Mouse (Mus musculus): ENCODE measurements around the gene Hmcn2. TPM values are rescaled to one million over a fixed set of nuclear protein-coding genes. Genes with fewer than 3 reads are reported as not detected.
A peak's percentile ranks its signal among the peaks of the same experiment; 100 is the strongest.

Gene Hmcn2
- polyA plus RNA-seq, 1 experiment from 2014 or later, result 5.6 TPM

DNA sequence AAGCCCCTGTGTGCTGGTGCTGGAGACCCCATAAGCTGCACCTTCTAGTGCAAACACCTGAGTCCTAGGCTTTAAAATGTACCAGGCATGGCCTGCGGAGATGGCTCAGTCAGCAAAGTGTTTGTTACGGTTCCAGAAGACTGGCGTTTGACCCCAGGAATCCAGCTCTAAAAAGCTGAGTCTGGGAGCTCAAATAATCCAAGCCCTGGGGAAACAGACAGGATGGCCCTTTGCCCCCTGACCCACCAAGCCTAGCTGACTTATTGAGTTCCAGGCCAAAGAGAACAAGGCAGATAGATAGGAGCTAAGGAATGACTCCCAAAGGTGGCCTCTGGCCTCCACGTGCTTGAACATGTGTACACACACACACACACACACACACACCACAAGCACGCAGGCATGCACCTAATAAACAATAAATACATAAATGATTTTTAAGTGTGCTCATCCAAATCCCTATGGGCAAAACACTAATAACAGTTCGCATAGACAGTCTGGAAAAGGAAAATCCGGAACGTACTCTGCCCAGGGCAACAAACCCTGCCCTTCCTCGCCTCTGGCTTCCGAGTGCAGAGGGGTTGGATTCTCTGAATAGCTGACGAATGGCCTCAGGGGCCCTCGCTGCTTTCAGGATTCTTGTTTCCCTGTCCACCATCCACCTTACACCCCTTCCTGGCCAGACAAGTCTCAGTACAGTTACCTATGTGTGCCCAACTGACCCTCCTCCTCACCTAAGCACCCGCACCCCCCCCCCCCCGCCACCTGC, 123.4 kb downstream of the Hmcn2 start:
- 62% methylated on average over 14 of the region's 14 CpGs for WGBS
- Histone ChIP-seq H3K27me3 (ENCODE audit: control insufficient read depth, insufficient read depth, low read length) (no peaks in the 10 kb centered on the region), H3K9ac (ENCODE audit: low read length) (no peak overlapping the region), H3K27ac (ENCODE audit: low read length) (no peak overlapping the region), H3K4me3 (replicated peaks; ENCODE audit: low read length) (no peak overlapping the region), H3K4me2 (ENCODE audit: low read depth, low read length) (no peak overlapping the region), H3K36me3 (ENCODE audit: control insufficient read depth, insufficient read depth, low read length) (no peaks in the 10 kb centered on the region), H3K4me1 (ENCODE audit: control insufficient read depth, insufficient read depth, low read length) (no peaks in the 10 kb centered on the region), H3K9me3 (replicated peaks; ENCODE audit: control insufficient read depth, low read length) (no peaks in the 10 kb centered on the region)
- ATAC-seq (ENCODE audit: insufficient read depth, low FRiP score), result no peak

DNA sequence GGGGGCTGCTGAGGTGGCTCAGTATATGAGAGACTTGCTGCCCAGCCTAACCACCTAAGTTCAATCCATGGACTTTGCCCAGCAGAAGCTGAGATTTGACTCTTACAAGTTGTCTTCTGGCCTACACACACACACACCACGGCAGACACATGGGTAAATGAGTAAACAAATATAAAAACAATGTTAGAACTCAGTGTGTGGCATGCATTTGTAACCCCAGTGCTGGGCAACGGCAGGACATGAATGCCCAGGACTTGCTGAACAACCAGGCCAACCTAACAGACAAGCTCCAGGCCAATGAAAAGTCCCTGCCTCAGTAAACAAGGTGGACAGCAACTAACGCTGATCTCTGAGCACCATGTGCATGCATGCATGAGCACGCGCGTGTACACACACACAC, 125.4 kb downstream of the Hmcn2 start:
- Histone ChIP-seq H3K9me3 (replicated peaks; ENCODE audit: control insufficient read depth, low read length) (no peaks in the 10 kb centered on the region), H3K27ac (ENCODE audit: low read length) (no peak overlapping the region), H3K27me3 (ENCODE audit: control insufficient read depth, insufficient read depth, low read length) (no peaks in the 10 kb centered on the region), H3K36me3 (ENCODE audit: control insufficient read depth, insufficient read depth, low read length) (no peaks in the 10 kb centered on the region), H3K4me2 (ENCODE audit: low read depth, low read length) (no peak overlapping the region), H3K4me3 (replicated peaks; ENCODE audit: low read length) (no peak overlapping the region), H3K4me1 (ENCODE audit: control insufficient read depth, insufficient read depth, low read length) (no peaks in the 10 kb centered on the region), H3K9ac (ENCODE audit: low read length) (no peak overlapping the region)
- no peak for ATAC-seq (ENCODE audit: insufficient read depth, low FRiP score)
- 78% methylated on average over 6 of the region's 6 CpGs for WGBS

DNA sequence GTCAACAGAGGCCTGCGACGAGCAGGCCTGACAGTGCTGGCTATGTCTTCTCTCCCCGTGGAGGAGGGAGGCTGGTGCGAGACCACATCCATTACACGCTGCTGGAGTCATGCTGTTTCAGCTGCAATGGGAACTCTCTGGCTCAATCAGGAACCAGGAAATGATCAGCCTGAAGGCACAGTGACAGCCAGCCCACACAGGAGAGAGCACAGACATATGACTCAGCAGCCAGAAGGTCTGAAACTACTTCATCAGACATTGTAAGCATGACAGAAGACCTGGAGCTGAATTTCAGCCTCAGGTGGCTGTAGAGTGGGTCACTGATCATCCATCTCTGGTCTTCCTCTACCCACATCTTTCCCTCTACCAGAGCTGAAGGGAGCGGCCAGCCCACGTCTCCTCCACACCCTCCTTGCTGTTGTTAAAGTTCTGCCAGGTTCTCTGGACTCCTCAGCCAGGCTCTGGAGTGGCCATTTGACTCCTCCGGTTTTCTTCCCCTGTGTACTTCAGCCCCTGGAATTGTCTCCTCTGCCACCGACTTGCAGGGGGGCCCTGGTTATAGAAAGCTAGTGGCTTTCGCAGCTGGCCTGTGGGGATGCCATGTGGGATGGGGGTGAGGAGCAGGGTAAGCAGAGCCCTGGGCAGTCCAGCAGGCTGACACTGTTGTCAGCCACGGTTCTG, 128.4 kb downstream of the Hmcn2 start:
- ATAC-seq (ENCODE audit: insufficient read depth, low FRiP score), result peak; percentile 68
- H3K4me1 ChIP-seq (ENCODE audit: control insufficient read depth, insufficient read depth, low read length), result no peaks in the 10 kb centered on the region
- H3K27ac ChIP-seq (ENCODE audit: low read length), result no peak overlapping the region
- H3K27me3 ChIP-seq (ENCODE audit: control insufficient read depth, insufficient read depth, low read length), result no peaks in the 10 kb centered on the region
- no peak overlapping the region for H3K9ac ChIP-seq (ENCODE audit: low read length)
- H3K36me3 ChIP-seq (ENCODE audit: control insufficient read depth, insufficient read depth, low read length), result no peaks in the 10 kb centered on the region
- H3K4me3 ChIP-seq (replicated peaks; ENCODE audit: low read length), result no peak overlapping the region
- 57% methylated on average over 11 of the region's 11 CpGs for WGBS
- H3K9me3 ChIP-seq (replicated peaks; ENCODE audit: control insufficient read depth, low read length), result no peaks in the 10 kb centered on the region
- H3K4me2 ChIP-seq (ENCODE audit: low read depth, low read length), result no peak overlapping the region

GRCm38 (mm10) chr2:31446036-31446435, 131.8 kb downstream of the Hmcn2 start:
- H3K4me3 ChIP-seq (replicated peaks; ENCODE audit: low read length), result no peak overlapping the region
- H3K9ac ChIP-seq (ENCODE audit: low read length), result no peak overlapping the region
- H3K4me2 ChIP-seq (ENCODE audit: low read depth, low read length), result no peak overlapping the region
- peaks cover 17% of the 10 kb centered on the region for H3K4me1 ChIP-seq (ENCODE audit: control insufficient read depth, insufficient read depth, low read length)
- H3K9me3 ChIP-seq (replicated peaks; ENCODE audit: control insufficient read depth, low read length), result no peaks in the 10 kb centered on the region
- ATAC-seq (ENCODE audit: insufficient read depth, low FRiP score), result no peak
- WGBS, result 78% methylated on average over 4 of the region's 4 CpGs
- no peak overlapping the region for H3K27ac ChIP-seq (ENCODE audit: low read length)
- no peaks in the 10 kb centered on the region for H3K27me3 ChIP-seq (ENCODE audit: control insufficient read depth, insufficient read depth, low read length)
- no peaks in the 10 kb centered on the region for H3K36me3 ChIP-seq (ENCODE audit: control insufficient read depth, insufficient read depth, low read length)

DNA sequence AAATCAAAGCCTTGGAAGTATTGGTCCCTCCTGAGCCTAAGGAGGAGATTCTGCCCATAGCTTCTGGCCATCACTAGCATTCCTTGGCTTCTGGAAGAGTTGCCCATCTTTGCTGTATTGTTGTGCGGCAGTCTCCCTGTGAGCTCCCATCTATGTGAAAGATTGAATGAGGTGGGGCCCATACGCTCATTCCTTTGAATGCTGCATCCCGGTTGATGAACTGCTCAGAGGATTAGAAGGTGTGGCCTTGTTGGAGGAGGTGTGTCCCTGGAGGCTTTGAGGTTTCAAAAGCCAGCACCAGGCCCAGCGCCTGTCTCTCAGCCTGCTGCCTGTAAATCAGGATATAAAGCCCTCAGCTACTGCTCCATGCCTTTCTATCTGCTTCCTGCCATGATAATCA, 132.2 kb downstream of the Hmcn2 start:
- no peak overlapping the region for H3K9ac ChIP-seq (ENCODE audit: low read length)
- H3K4me1 ChIP-seq (ENCODE audit: control insufficient read depth, insufficient read depth, low read length), result peaks cover 19% of the 10 kb centered on the region
- no peak overlapping the region for H3K27ac ChIP-seq (ENCODE audit: low read length)
- no peaks in the 10 kb centered on the region for H3K27me3 ChIP-seq (ENCODE audit: control insufficient read depth, insufficient read depth, low read length)
- H3K9me3 ChIP-seq (replicated peaks; ENCODE audit: control insufficient read depth, low read length), result no peaks in the 10 kb centered on the region
- H3K4me2 ChIP-seq (ENCODE audit: low read depth, low read length), result no peak overlapping the region
- 60% methylated on average over 4 of the region's 4 CpGs for WGBS
- no peak overlapping the region for H3K4me3 ChIP-seq (replicated peaks; ENCODE audit: low read length)
- H3K36me3 ChIP-seq (ENCODE audit: control insufficient read depth, insufficient read depth, low read length), result no peaks in the 10 kb centered on the region
- ATAC-seq (ENCODE audit: insufficient read depth, low FRiP score), result no peak

- no peak overlapping the region for H3K27ac ChIP-seq (ENCODE audit: low read length)
- H3K9ac ChIP-seq (ENCODE audit: low read length), result no peak overlapping the region
- no peaks in the 10 kb centered on the region for H3K36me3 ChIP-seq (ENCODE audit: control insufficient read depth, insufficient read depth, low read length)
- H3K4me1 ChIP-seq (ENCODE audit: control insufficient read depth, insufficient read depth, low read length), result peaks cover 25% of the 10 kb centered on the region
- 69% methylated on average over 2 of the region's 2 CpGs for WGBS
- no peak overlapping the region for H3K4me2 ChIP-seq (ENCODE audit: low read depth, low read length)
- no peaks in the 10 kb centered on the region for H3K27me3 ChIP-seq (ENCODE audit: control insufficient read depth, insufficient read depth, low read length)
- no peak overlapping the region for H3K4me3 ChIP-seq (replicated peaks; ENCODE audit: low read length)
- no peak for ATAC-seq (ENCODE audit: insufficient read depth, low FRiP score)
- H3K9me3 ChIP-seq (replicated peaks; ENCODE audit: control insufficient read depth, low read length), result no peaks in the 10 kb centered on the region
Measured at GRCm38 (mm10) chr2:31447536-31447935, 133.3 kb downstream of the Hmcn2 start.

DNA sequence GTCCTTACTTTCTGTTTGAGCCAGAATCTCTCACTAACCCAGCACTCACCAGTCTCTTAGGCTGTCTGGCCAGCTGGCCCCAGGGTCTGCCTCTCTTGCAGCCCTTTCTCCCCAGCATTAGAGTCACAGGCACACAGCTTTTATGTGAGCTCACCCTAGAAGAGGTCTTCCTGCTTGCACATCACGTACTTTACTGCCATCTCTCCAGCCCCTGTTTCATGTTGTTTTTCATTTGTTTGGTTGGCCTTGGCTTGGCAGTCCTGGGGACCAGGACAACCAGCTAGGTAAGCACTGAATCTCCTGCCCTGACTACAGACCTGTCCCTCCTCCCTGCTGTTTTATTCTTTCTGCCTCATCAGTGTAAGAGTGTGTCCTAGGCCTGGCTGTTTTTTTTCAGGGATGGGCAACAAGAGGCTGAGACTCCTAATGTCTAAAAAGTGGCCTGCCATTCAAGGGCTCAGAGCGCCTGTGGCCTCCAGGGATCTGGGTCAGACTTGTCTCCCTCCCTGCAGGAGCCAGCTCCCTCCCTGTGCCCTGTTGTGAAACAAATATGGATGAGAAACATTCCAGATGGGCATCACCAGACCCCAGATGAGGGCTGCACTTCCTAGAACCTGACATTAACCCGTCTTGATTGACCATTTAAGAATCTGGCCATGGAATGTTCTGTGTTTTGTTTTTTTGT, 134.7 kb downstream of the Hmcn2 start:
- H3K27me3 ChIP-seq (ENCODE audit: control insufficient read depth, insufficient read depth, low read length), result no peaks in the 10 kb centered on the region
- 53% methylated on average over 3 of the region's 3 CpGs for WGBS

DNA sequence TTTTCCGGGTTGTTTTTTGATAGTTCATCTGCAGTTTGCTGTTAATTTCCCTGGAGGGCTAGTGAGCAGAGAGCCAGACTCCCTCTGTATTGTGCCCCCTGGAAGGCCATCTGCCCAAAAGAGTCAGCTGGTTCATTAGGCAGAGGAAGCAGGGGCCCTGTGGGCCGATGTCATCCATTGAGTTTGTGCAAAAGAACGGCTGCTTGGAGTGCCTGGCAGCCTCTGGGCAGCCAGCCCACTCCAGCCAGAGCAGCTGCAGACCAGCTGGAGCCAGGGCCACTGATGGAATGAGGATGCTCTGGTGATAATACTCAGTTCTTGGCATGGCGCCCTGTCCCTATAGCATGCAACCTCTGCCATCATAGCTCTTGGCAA, 135.2 kb downstream of the Hmcn2 start:
- Histone ChIP-seq H3K9me3 (replicated peaks; ENCODE audit: control insufficient read depth, low read length) (no peaks in the 10 kb centered on the region), H3K27ac (ENCODE audit: low read length) (peak overlapping the region; percentile 12; the same call in 1 of the 2 replicates), H3K36me3 (ENCODE audit: control insufficient read depth, insufficient read depth, low read length) (no peaks in the 10 kb centered on the region), H3K4me3 (replicated peaks; ENCODE audit: low read length) (no peak overlapping the region), H3K4me2 (ENCODE audit: low read depth, low read length) (no peak overlapping the region), H3K4me1 (ENCODE audit: control insufficient read depth, insufficient read depth, low read length) (peaks cover 43% of the 10 kb centered on the region), H3K27me3 (ENCODE audit: control insufficient read depth, insufficient read depth, low read length) (no peaks in the 10 kb centered on the region), H3K9ac (ENCODE audit: low read length) (no peak overlapping the region)
- 43% methylated on average over 4 of the region's 4 CpGs for WGBS
- ATAC-seq (ENCODE audit: insufficient read depth, low FRiP score), result peak; percentile 16; the same call in 1 of the 2 replicates

More for the DNA sequence above, 134.7 kb downstream of the Hmcn2 start:
- no peak overlapping the region for H3K9ac ChIP-seq (ENCODE audit: low read length)
- H3K4me2 ChIP-seq (ENCODE audit: low read depth, low read length), result no peak overlapping the region
- no peaks in the 10 kb centered on the region for H3K9me3 ChIP-seq (replicated peaks; ENCODE audit: control insufficient read depth, low read length)
- peak overlapping the region; percentile 12; the same call in 1 of the 2 replicates for H3K27ac ChIP-seq (ENCODE audit: low read length)
- peaks cover 38% of the 10 kb centered on the region for H3K4me1 ChIP-seq (ENCODE audit: control insufficient read depth, insufficient read depth, low read length)
- H3K36me3 ChIP-seq (ENCODE audit: control insufficient read depth, insufficient read depth, low read length), result no peaks in the 10 kb centered on the region
- ATAC-seq (ENCODE audit: insufficient read depth, low FRiP score), result no peak
- no peak overlapping the region for H3K4me3 ChIP-seq (replicated peaks; ENCODE audit: low read length)

GRCm38 (mm10) chr2:31449902-31450301, 135.7 kb downstream of the Hmcn2 start:
- WGBS, result 88% methylated on average over 4 of the region's 4 CpGs
- H3K4me1 ChIP-seq (ENCODE audit: control insufficient read depth, insufficient read depth, low read length), result peaks cover 48% of the 10 kb centered on the region
- ATAC-seq (ENCODE audit: insufficient read depth, low FRiP score), result no peak

More at GRCm38 (mm10) chr2:31449902-31450301, 135.7 kb downstream of the Hmcn2 start:
- Histone ChIP-seq H3K27me3 (ENCODE audit: control insufficient read depth, insufficient read depth, low read length) (no peaks in the 10 kb centered on the region), H3K9ac (ENCODE audit: low read length) (no peak overlapping the region), H3K27ac (ENCODE audit: low read length) (no peak overlapping the region), H3K4me2 (ENCODE audit: low read depth, low read length) (no peak overlapping the region), H3K4me3 (replicated peaks; ENCODE audit: low read length) (no peak overlapping the region), H3K36me3 (ENCODE audit: control insufficient read depth, insufficient read depth, low read length) (no peaks in the 10 kb centered on the region), H3K9me3 (replicated peaks; ENCODE audit: control insufficient read depth, low read length) (no peaks in the 10 kb centered on the region)
